Mouse (Mus musculus) left cerebral cortex, adult 2 months (tissue): ENCODE measurements around the gene Eipr1. TPM values are rescaled to one million over a fixed set of nuclear protein-coding genes. Genes with fewer than 3 reads are reported as not detected.

Experiments used
- DNase-seq, 2 experiments: peaks; one replicate each; pipeline ENCODE4 v3.0.0; 2021 to 2022; ENCODE audit warnings: low spot score in 2 of 2, mixed read lengths in 1 of 2; ENCODE audit errors: extremely low spot score in 1 of 2
- H3K27ac ChIP-seq: fragments of 200-600 bp; 2 replicates; pipeline ENCODE4 v1.8.1; 2022
- H3K4me3 ChIP-seq: fragments of 200-600 bp; 2 replicates; pipeline ENCODE4 v1.8.1; 2022
- CTCF ChIP-seq: fragments of 200-600 bp; IDR thresholded peaks from 2 replicates; pipeline ENCODE4 v1.8.1; 2022; ENCODE audit warnings: antibody characterized with exemption, mild to moderate bottlenecking, moderate library complexity
- intact Hi-C: fragments of 180-260 bp; cut with DNase I; formaldehyde crosslinking; loops from one replicate; pipeline ENCODE4 v1.15.1; 2025
- total RNA-seq, 2 experiments: library from RNA; stranded (reverse); gene quantifications; 2 replicates each; pipeline ENCODE4 v1.2.3; 2021

The Eipr1 gene
- total RNA-seq, 2 experiments from 2014 or later: 64.0 to 65.1 TPM

GRCm38 (mm10) chr12:28780180-28780579 lies 28.6 kb downstream of the Eipr1 start:
- intact Hi-C loops: loop anchor here (5.0 kb wide), 1 partner anchor 68 kb away; no protein-coding TSS in a partner anchor
- DNase-seq: no peak
- Histone ChIP-seq H3K27ac (no peak overlapping the region), H3K4me3 (no peak overlapping the region)
- no peak for TF ChIP-seq CTCF

GRCm38 (mm10) chr12:28782637-28783036 lies 31.0 kb downstream of the Eipr1 start:
- Histone ChIP-seq H3K27ac (no peak overlapping the region; the same call in 1 of the 2 replicates), H3K4me3 (no peak overlapping the region)
- intact Hi-C loops: loop anchor here (5.0 kb wide), 1 partner anchor 70 kb away; no protein-coding TSS in a partner anchor
- TF ChIP-seq CTCF: no peak
- DNase-seq: no peak

- Histone ChIP-seq H3K27ac (peak overlapping the region; percentile 76), H3K4me3 (no peak overlapping the region)
- peak; percentile 38 to 45 for DNase-seq
- TF ChIP-seq CTCF: peak; percentile 51
- intact Hi-C loops: loop anchor here (5.0 kb wide), 1 partner anchor 72 kb away; no protein-coding TSS in a partner anchor
Observed at GRCm38 (mm10) chr12:28784355-28784754, 32.8 kb downstream of the Eipr1 start.

- no peak for DNase-seq
- TF ChIP-seq CTCF: no peak
- H3K27ac ChIP-seq: peak overlapping the region; percentile 76
- no peak overlapping the region for H3K4me3 ChIP-seq
- intact Hi-C loops: loop anchor here (5.0 kb wide), 1 partner anchor 73 kb away; no protein-coding TSS in a partner anchor
Observed at GRCm38 (mm10) chr12:28784864-28785263, 33.3 kb downstream of the Eipr1 start.

- DNase-seq: no peak
- no peak overlapping the region for H3K27ac ChIP-seq
- no peak for TF ChIP-seq CTCF
- no peak overlapping the region for H3K4me3 ChIP-seq
- intact Hi-C loops: no loop called here
Observed at GRCm38 (mm10) chr12:28785299-28785698, 33.7 kb downstream of the Eipr1 start.

- intact Hi-C loops: no loop called here
- Histone ChIP-seq H3K27ac (no peak overlapping the region), H3K4me3 (no peak overlapping the region)
- no peak for DNase-seq
- no peak for TF ChIP-seq CTCF
Observed at GRCm38 (mm10) chr12:28786310-28786709, 34.7 kb downstream of the Eipr1 start.

- H3K27ac ChIP-seq: no peak overlapping the region
- DNase-seq: no peak
- H3K4me3 ChIP-seq: no peak overlapping the region
- intact Hi-C loops: no loop called here
- TF ChIP-seq CTCF: no peak
Observed at GRCm38 (mm10) chr12:28792613-28793012, 41.0 kb downstream of the Eipr1 start.

GRCm38 (mm10) chr12:28793715-28794114 lies 42.1 kb downstream of the Eipr1 start:
- Histone ChIP-seq H3K27ac (peak overlapping the region; percentile 72), H3K4me3 (no peak overlapping the region)
- intact Hi-C loops: no loop called here
- no peak for TF ChIP-seq CTCF
- DNase-seq: peak in 1 of 2 experiments; percentile 56

GRCm38 (mm10) chr12:28795041-28795440 lies 43.4 kb downstream of the Eipr1 start:
- intact Hi-C loops: no loop called here
- TF ChIP-seq CTCF: no peak
- H3K27ac ChIP-seq: peak overlapping the region; percentile 32; the same call in 1 of the 2 replicates
- no peak for DNase-seq
- H3K4me3 ChIP-seq: no peak overlapping the region

- Histone ChIP-seq H3K27ac (peak overlapping the region; percentile 6; the same call in 1 of the 2 replicates), H3K4me3 (no peak overlapping the region)
- intact Hi-C loops: no loop called here
- DNase-seq: no peak
- TF ChIP-seq CTCF: no peak
Observed at GRCm38 (mm10) chr12:28796881-28797420, 45.3 kb downstream of the Eipr1 start.

GRCm38 (mm10) chr12:28799798-28800411 lies 48.3 kb downstream of the Eipr1 start:
- no peak for DNase-seq
- no peak for TF ChIP-seq CTCF
- intact Hi-C loops: no loop called here
- Histone ChIP-seq H3K4me3 (no peak overlapping the region), H3K27ac (no peak overlapping the region)

- TF ChIP-seq CTCF: no peak
- Histone ChIP-seq H3K27ac (no peak overlapping the region), H3K4me3 (no peak overlapping the region)
- DNase-seq: no peak
- intact Hi-C loops: no loop called here
Observed at GRCm38 (mm10) chr12:28800423-28800822, 48.8 kb downstream of the Eipr1 start.

- intact Hi-C loops: no loop called here
- H3K27ac ChIP-seq: no peak overlapping the region
Observed at GRCm38 (mm10) chr12:28800891-28801290, 49.3 kb downstream of the Eipr1 start.

More at GRCm38 (mm10) chr12:28800891-28801290, 49.3 kb downstream of the Eipr1 start:
- no peak for DNase-seq
- TF ChIP-seq CTCF: no peak
- no peak overlapping the region for H3K4me3 ChIP-seq
